Mouse (Mus musculus) hindbrain, embryonic 14.5 days (tissue): ENCODE data around the gene Rpp25. TPM values are rescaled to one million over a fixed set of nuclear protein-coding genes. Genes with fewer than 3 reads are reported as not detected.

Experiments
- ATAC-seq: fragments of 200-750 bp; cut with Nextera tagmentation; 2 replicates; pipeline ENCODE4 v1.8.0; 2017; ENCODE audit warnings: moderate number of reproducible peaks, mild to moderate bottlenecking, moderate TSS enrichment, moderate library complexity; ENCODE audit not compliant: low FRiP score
- DNase-seq: peaks from one replicate; pipeline ENCODE4 v3.0.0-alpha.2; 2015; ENCODE audit warnings: low spot score
- H3K27ac ChIP-seq: fragments of 300-500 bp; sonication (generic); 2 replicates; pipeline ENCODE4 v1.5.1; 2014; ENCODE audit warnings: mild to moderate bottlenecking, moderate library complexity
- H3K27me3 ChIP-seq: fragments of 300-500 bp; sonication (generic); 2 replicates; pipeline ENCODE4 v1.6.1; 2014; ENCODE audit warnings: mild to moderate bottlenecking, low read length, mixed read lengths; ENCODE audit not compliant: control insufficient read depth, insufficient read depth
- H3K36me3 ChIP-seq: fragments of 300-500 bp; sonication (generic); replicated peaks from 2 replicates; pipeline ENCODE4 v1.6.1; 2014; ENCODE audit not compliant: control insufficient read depth, insufficient read depth
- H3K4me1 ChIP-seq: fragments of 300-500 bp; sonication (generic); replicated peaks from 2 replicates; pipeline ENCODE4 v1.6.1; 2014; ENCODE audit warnings: antibody characterized with exemption, low read length, mixed read lengths; ENCODE audit not compliant: control insufficient read depth, insufficient read depth
- H3K4me2 ChIP-seq: fragments of 300-500 bp; sonication (generic); replicated peaks from 2 replicates; pipeline ENCODE4 v1.6.1; 2014; ENCODE audit warnings: mild to moderate bottlenecking, moderate library complexity
- H3K4me3 ChIP-seq: fragments of 300-500 bp; sonication (generic); replicated peaks from 2 replicates; pipeline ENCODE4 v1.5.1; 2014; ENCODE audit warnings: mild to moderate bottlenecking, low read length
- H3K9ac ChIP-seq: fragments of 300-500 bp; sonication (generic); 2 replicates; pipeline ENCODE4 v1.6.1; 2014
- H3K9me3 ChIP-seq: fragments of 300-500 bp; sonication (generic); 2 replicates; pipeline ENCODE4 v1.6.1; 2016; ENCODE audit warnings: low read length; ENCODE audit not compliant: control insufficient read depth
- WGBS: fragments of 180-500 bp; shearing (Covaris S2); extraction: QIAGEN DNeasy Blood & Tissue Kit; methylation state at CpG from one replicate; pipeline ENCODE4 v1.1.7; 2014; 5-methylcytosine and 5-hydroxymethylcytosine counted together
- polyA plus RNA-seq: library from polyadenylated mRNA; unstranded; fragments of >200 nt; fragmentation: Nextera tagmentation; extraction: Ambion mirVana; gene quantifications from 2 replicates; pipeline ENCODE4 v1.2.1, GENCODE M21; 2014

The Rpp25 gene
- polyA plus RNA-seq, 1 experiment from 2014 or later: 19.7 TPM

GRCm38 (mm10) chr9:57493532-57493931, 10.3 kb upstream of the Rpp25 start:
- no peaks in the 10 kb centered on the region for H3K27me3 ChIP-seq
- H3K9ac ChIP-seq: no peak overlapping the region
- no peak for DNase-seq
- peaks cover 5% of the 10 kb centered on the region; the same call in 1 of the 2 replicates for H3K4me1 ChIP-seq
- H3K4me2 ChIP-seq: no peak overlapping the region
- H3K36me3 ChIP-seq: no peaks in the 10 kb centered on the region
- no peak for ATAC-seq
- H3K27ac ChIP-seq: no peak overlapping the region
- WGBS: 96% methylated on average over 2 of the region's 2 CpGs
- no peak overlapping the region for H3K4me3 ChIP-seq
- H3K9me3 ChIP-seq: no peaks in the 10 kb centered on the region

GRCm38 (mm10) chr9:57494970-57495369, 8.9 kb upstream of the Rpp25 start:
- Histone ChIP-seq H3K27me3 (peaks cover 8% of the 10 kb centered on the region; the same call in 1 of the 2 replicates), H3K4me2 (no peak overlapping the region), H3K27ac (no peak overlapping the region), H3K36me3 (no peaks in the 10 kb centered on the region), H3K4me3 (no peak overlapping the region), H3K4me1 (peaks cover 14% of the 10 kb centered on the region; the same call in 1 of the 2 replicates), H3K9ac (no peak overlapping the region), H3K9me3 (no peaks in the 10 kb centered on the region)
- DNase-seq (no peak), ATAC-seq (no peak)

GRCm38 (mm10) chr9:57497236-57497635, 6.6 kb upstream of the Rpp25 start:
- DNase-seq: no peak
- H3K4me3 ChIP-seq: no peak overlapping the region
- no peak overlapping the region for H3K27ac ChIP-seq
- 58% methylated on average over 5 of the region's 5 CpGs for WGBS
- peaks cover 27% of the 10 kb centered on the region for H3K4me1 ChIP-seq
- H3K9me3 ChIP-seq: no peaks in the 10 kb centered on the region
- no peak for ATAC-seq
- H3K36me3 ChIP-seq: no peaks in the 10 kb centered on the region
- no peak overlapping the region for H3K9ac ChIP-seq
- peaks cover 12% of the 10 kb centered on the region for H3K27me3 ChIP-seq
- no peak overlapping the region for H3K4me2 ChIP-seq

GRCm38 (mm10) chr9:57498536-57498935, 5.3 kb upstream of the Rpp25 start:
- ATAC-seq (no peak), DNase-seq (no peak)
- Histone ChIP-seq H3K27ac (peak overlapping the region; percentile 62), H3K4me1 (peaks cover 39% of the 10 kb centered on the region), H3K36me3 (no peaks in the 10 kb centered on the region), H3K4me2 (peak overlapping the region; percentile 19; the same call in 1 of the 2 replicates), H3K9me3 (no peaks in the 10 kb centered on the region), H3K27me3 (peaks cover 23% of the 10 kb centered on the region), H3K4me3 (no peak overlapping the region), H3K9ac (peak overlapping the region; percentile 31; the same call in 1 of the 2 replicates)
- 42% methylated on average over 7 of the region's 7 CpGs for WGBS

- no peaks in the 10 kb centered on the region for H3K9me3 ChIP-seq
- WGBS: 3% methylated on average over 13 of the region's 13 CpGs
- peaks cover 63% of the 10 kb centered on the region for H3K4me1 ChIP-seq
- DNase-seq (no peak), ATAC-seq (no peak)
- no peaks in the 10 kb centered on the region for H3K36me3 ChIP-seq
- H3K27me3 ChIP-seq: peaks cover 39% of the 10 kb centered on the region
- H3K27ac ChIP-seq: peak overlapping the region; percentile 88
- H3K4me3 ChIP-seq: peak overlapping the region; percentile 24
- H3K4me2 ChIP-seq: peak overlapping the region; percentile 73
- H3K9ac ChIP-seq: peak overlapping the region; percentile 50
These were observed 2.4 kb upstream of the Rpp25 start for GRCm38 (mm10) chr9:57501452-57501851.

- peak overlapping the region; percentile 88 for H3K27ac ChIP-seq
- H3K27me3 ChIP-seq: peaks cover 39% of the 10 kb centered on the region
- no peaks in the 10 kb centered on the region for H3K9me3 ChIP-seq
- WGBS: under 1% methylated on average over 20 of the region's 20 CpGs
- peak; percentile 77 for DNase-seq
- peak; percentile 71 for ATAC-seq
- peaks cover 63% of the 10 kb centered on the region for H3K4me1 ChIP-seq
- H3K4me3 ChIP-seq: peak overlapping the region; percentile 24
- no peaks in the 10 kb centered on the region for H3K36me3 ChIP-seq
- H3K9ac ChIP-seq: peak overlapping the region; percentile 50
- peak overlapping the region; percentile 73 for H3K4me2 ChIP-seq
These were observed 2.0 kb upstream of the Rpp25 start for GRCm38 (mm10) chr9:57501861-57502260.

GRCm38 (mm10) chr9:57502911-57503621, 760 bp upstream of the Rpp25 start:
- WGBS: 5% methylated on average over 23 of the region's 23 CpGs
- Histone ChIP-seq H3K9me3 (no peaks in the 10 kb centered on the region), H3K27ac (peak overlapping the region; percentile 88), H3K4me2 (peak overlapping the region; percentile 73), H3K9ac (peak overlapping the region; percentile 35), H3K27me3 (peaks cover 39% of the 10 kb centered on the region), H3K4me1 (peaks cover 63% of the 10 kb centered on the region), H3K4me3 (peak overlapping the region; percentile 37), H3K36me3 (no peaks in the 10 kb centered on the region)
- no peak for ATAC-seq
- no peak for DNase-seq

GRCm38 (mm10) chr9:57504381-57504700, 515 bp downstream of the Rpp25 start:
- Histone ChIP-seq H3K4me3 (peak overlapping the region; percentile 37), H3K27ac (peak overlapping the region; percentile 69; the same call in 1 of the 2 replicates), H3K9me3 (no peaks in the 10 kb centered on the region), H3K27me3 (peaks cover 37% of the 10 kb centered on the region), H3K4me1 (peaks cover 53% of the 10 kb centered on the region), H3K4me2 (peak overlapping the region; percentile 73), H3K36me3 (no peaks in the 10 kb centered on the region), H3K9ac (peak overlapping the region; percentile 51)
- WGBS: 1% methylated on average over 34 of the region's 34 CpGs
- peak; percentile 58; the same call in 1 of the 2 replicates for ATAC-seq
- DNase-seq: peak; percentile 76

- 48% methylated on average over 10 of the region's 10 CpGs for WGBS
- Histone ChIP-seq H3K36me3 (no peaks in the 10 kb centered on the region), H3K27me3 (peaks cover 32% of the 10 kb centered on the region), H3K4me2 (peak overlapping the region; percentile 73), H3K27ac (peak overlapping the region; percentile 69; the same call in 1 of the 2 replicates), H3K4me3 (peak overlapping the region; percentile 37), H3K9ac (peak overlapping the region; percentile 51; the same call in 1 of the 2 replicates), H3K4me1 (peaks cover 49% of the 10 kb centered on the region), H3K9me3 (no peaks in the 10 kb centered on the region)
- DNase-seq (no peak), ATAC-seq (no peak)
These were observed 1.1 kb downstream of the Rpp25 start for GRCm38 (mm10) chr9:57504891-57505290.
